Mouse (Mus musculus): ENCODE data around the gene Zfpl1. TPM values are rescaled to one million over a fixed set of nuclear protein-coding genes. Genes with fewer than 3 reads are reported as not detected.

Gene Zfpl1
- total RNA-seq, 2 experiments from 2014 or later: 6.3 to 23.5 TPM

- ATAC-seq (replicated peaks; ENCODE audit: low FRiP score, poor library complexity, severe bottlenecking): no peak
Observed at GRCm38 (mm10) chr19:6035966-6036585, 48.7 kb downstream of the Zfpl1 start.

Other genes with a start within 250 kb of the Zfpl1 start
- gene Frmd8, start 209.7 kb downstream of the Zfpl1 start, total RNA-seq (2015; ENCODE audit: low replicate concordance): 3.6 and 9.2 TPM in 2 replicates
- 4.2 and 6.0 TPM in 2 replicates for gene Frmd8, start 209.7 kb downstream of the Zfpl1 start, total RNA-seq (2017; ENCODE audit: low replicate concordance)
- 2.9 and 8.8 TPM in 2 replicates for gene Slc25a45, start 207.1 kb downstream of the Zfpl1 start, total RNA-seq (2015; ENCODE audit: low replicate concordance)
- gene Slc25a45, start 207.1 kb downstream of the Zfpl1 start, total RNA-seq (2017; ENCODE audit: low replicate concordance): 7.2 and 7.8 TPM in 2 replicates
- gene Tigd3, start 190.8 kb downstream of the Zfpl1 start, total RNA-seq (2015; ENCODE audit: low replicate concordance): 3.8 and 4.7 TPM in 2 replicates
- gene Tigd3, start 190.8 kb downstream of the Zfpl1 start, total RNA-seq (2017; ENCODE audit: low replicate concordance): 8.2 and 9.4 TPM in 2 replicates
- 25.9 and 71.7 TPM in 2 replicates for gene Dpf2, start 171.9 kb downstream of the Zfpl1 start, total RNA-seq (2015; ENCODE audit: low replicate concordance)
- 43.9 and 168 TPM in 2 replicates for gene Dpf2, start 171.9 kb downstream of the Zfpl1 start, total RNA-seq (2017; ENCODE audit: low replicate concordance)
- gene Cdc42ep2, start 160.1 kb downstream of the Zfpl1 start, total RNA-seq (2015; ENCODE audit: low replicate concordance): 0.72 TPM in 1 of 2 replicates, not detected in the other
- not detected in 2 replicates for gene Cdc42ep2, start 160.1 kb downstream of the Zfpl1 start, total RNA-seq (2017; ENCODE audit: low replicate concordance)
- gene Pola2, start 120.8 kb downstream of the Zfpl1 start, total RNA-seq (2015; ENCODE audit: low replicate concordance): 64.9 and 72.5 TPM in 2 replicates
- 55.1 and 71.9 TPM in 2 replicates for gene Pola2, start 120.8 kb downstream of the Zfpl1 start, total RNA-seq (2017; ENCODE audit: low replicate concordance)
- gene Slc22a20, start 98.8 kb downstream of the Zfpl1 start, total RNA-seq (2015; ENCODE audit: low replicate concordance): not detected in 2 replicates
- not detected in 2 replicates for gene Slc22a20, start 98.8 kb downstream of the Zfpl1 start, total RNA-seq (2017; ENCODE audit: low replicate concordance)
- gene Capn1, start 69.1 kb downstream of the Zfpl1 start, total RNA-seq (2015; ENCODE audit: low replicate concordance): 38.1 and 49.7 TPM in 2 replicates
- gene Capn1, start 69.1 kb downstream of the Zfpl1 start, total RNA-seq (2017; ENCODE audit: low replicate concordance): 63.8 and 64.3 TPM in 2 replicates
- 29.3 and 45.8 TPM in 2 replicates for gene Syvn1, start 38.4 kb downstream of the Zfpl1 start, total RNA-seq (2015; ENCODE audit: low replicate concordance)
- gene Syvn1, start 38.4 kb downstream of the Zfpl1 start, total RNA-seq (2017; ENCODE audit: low replicate concordance): 16.8 and 20.8 TPM in 2 replicates
- gene Mrpl49, start 27.2 kb downstream of the Zfpl1 start, total RNA-seq (2015; ENCODE audit: low replicate concordance): 27.2 and 31.4 TPM in 2 replicates
- 13.0 and 40.8 TPM in 2 replicates for gene Mrpl49, start 27.2 kb downstream of the Zfpl1 start, total RNA-seq (2017; ENCODE audit: low replicate concordance)
- 666 and 864 TPM in 2 replicates for gene Fau, start 27.1 kb downstream of the Zfpl1 start, total RNA-seq (2015; ENCODE audit: low replicate concordance)
- 450 and 703 TPM in 2 replicates for gene Fau, start 27.1 kb downstream of the Zfpl1 start, total RNA-seq (2017; ENCODE audit: low replicate concordance)
- gene Znhit2, start 23.8 kb downstream of the Zfpl1 start, total RNA-seq (2015; ENCODE audit: low replicate concordance): 5.9 and 7.2 TPM in 2 replicates
- gene Znhit2, start 23.8 kb downstream of the Zfpl1 start, total RNA-seq (2017; ENCODE audit: low replicate concordance): 3.0 and 5.7 TPM in 2 replicates
- gene Tm7sf2, start 16.6 kb downstream of the Zfpl1 start, total RNA-seq (2015; ENCODE audit: low replicate concordance): 14.1 TPM in 1 of 2 replicates, not detected in the other
- 1.9 TPM in 1 of 2 replicates, not detected in the other for gene Tm7sf2, start 16.6 kb downstream of the Zfpl1 start, total RNA-seq (2017; ENCODE audit: low replicate concordance)
- gene Vps51, start 7.7 kb downstream of the Zfpl1 start, total RNA-seq (2015; ENCODE audit: low replicate concordance): 17.3 and 30.2 TPM in 2 replicates
- 10.5 and 10.9 TPM in 2 replicates for gene Vps51, start 7.7 kb downstream of the Zfpl1 start, total RNA-seq (2017; ENCODE audit: low replicate concordance)
- not detected in 2 replicates for gene Tmem262, start 4.9 kb downstream of the Zfpl1 start, total RNA-seq (2015; ENCODE audit: low replicate concordance)
- not detected in 2 replicates for gene Tmem262, start 4.9 kb downstream of the Zfpl1 start, total RNA-seq (2017; ENCODE audit: low replicate concordance)
- gene Gm28374, start 2.7 kb downstream of the Zfpl1 start, total RNA-seq (2015; ENCODE audit: low replicate concordance): not detected in 2 replicates
- gene Gm28374, start 2.7 kb downstream of the Zfpl1 start, total RNA-seq (2017; ENCODE audit: low replicate concordance): not detected in 2 replicates
- 70.3 and 72.1 TPM in 2 replicates for gene Cdca5, start within 50 bp of the Zfpl1 start, total RNA-seq (2015; ENCODE audit: low replicate concordance)
- gene Cdca5, start within 50 bp of the Zfpl1 start, total RNA-seq (2017; ENCODE audit: low replicate concordance): 56.7 and 64.8 TPM in 2 replicates
- 21.4 TPM in 1 of 2 replicates, not detected in the other for gene AC131692.1, start 9.5 kb upstream of the Zfpl1 start, total RNA-seq (2015; ENCODE audit: low replicate concordance)
- gene AC131692.1, start 9.5 kb upstream of the Zfpl1 start, total RNA-seq (2017; ENCODE audit: low replicate concordance): 12.1 and 29.4 TPM in 2 replicates
- 14.7 and 15.9 TPM in 2 replicates for gene Naaladl1, start 20.8 kb upstream of the Zfpl1 start, total RNA-seq (2015; ENCODE audit: low replicate concordance)
- 6.4 and 9.8 TPM in 2 replicates for gene Naaladl1, start 20.8 kb upstream of the Zfpl1 start, total RNA-seq (2017; ENCODE audit: low replicate concordance)
- gene Sac3d1, start 33.7 kb upstream of the Zfpl1 start, total RNA-seq (2015; ENCODE audit: low replicate concordance): 2.5 and 5.9 TPM in 2 replicates
- 4.4 and 4.6 TPM in 2 replicates for gene Sac3d1, start 33.7 kb upstream of the Zfpl1 start, total RNA-seq (2017; ENCODE audit: low replicate concordance)
- 52.8 and 61.6 TPM in 2 replicates for gene Snx15, start 43.3 kb upstream of the Zfpl1 start, total RNA-seq (2015; ENCODE audit: low replicate concordance)
- gene Snx15, start 43.3 kb upstream of the Zfpl1 start, total RNA-seq (2017; ENCODE audit: low replicate concordance): 23.8 and 39.4 TPM in 2 replicates
- 2.5 and 7.1 TPM in 2 replicates for gene Batf2, start 56.0 kb upstream of the Zfpl1 start, total RNA-seq (2015; ENCODE audit: low replicate concordance)
- 1.7 TPM in 1 of 2 replicates, not detected in the other for gene Batf2, start 56.0 kb upstream of the Zfpl1 start, total RNA-seq (2017; ENCODE audit: low replicate concordance)
- 17.2 and 19.8 TPM in 2 replicates for gene Arl2, start 56.6 kb upstream of the Zfpl1 start, total RNA-seq (2015; ENCODE audit: low replicate concordance)
- gene Arl2, start 56.6 kb upstream of the Zfpl1 start, total RNA-seq (2017; ENCODE audit: low replicate concordance): 9.4 and 17.3 TPM in 2 replicates
- gene Majin, start 99.4 kb upstream of the Zfpl1 start, total RNA-seq (2015; ENCODE audit: low replicate concordance): not detected in 2 replicates
- not detected in 2 replicates for gene Majin, start 99.4 kb upstream of the Zfpl1 start, total RNA-seq (2017; ENCODE audit: low replicate concordance)
- gene Gpha2, start 141.4 kb upstream of the Zfpl1 start, total RNA-seq (2015; ENCODE audit: low replicate concordance): not detected in 2 replicates
- not detected in 2 replicates for gene Gpha2, start 141.4 kb upstream of the Zfpl1 start, total RNA-seq (2017; ENCODE audit: low replicate concordance)
- gene Ppp2r5b, start 150.9 kb upstream of the Zfpl1 start, total RNA-seq (2015; ENCODE audit: low replicate concordance): 52.6 and 79.6 TPM in 2 replicates
- 117 and 224 TPM in 2 replicates for gene Ppp2r5b, start 150.9 kb upstream of the Zfpl1 start, total RNA-seq (2017; ENCODE audit: low replicate concordance)
- 13.8 and 18.0 TPM in 2 replicates for gene Atg2a, start 156.7 kb upstream of the Zfpl1 start, total RNA-seq (2015; ENCODE audit: low replicate concordance)
- gene Atg2a, start 156.7 kb upstream of the Zfpl1 start, total RNA-seq (2017; ENCODE audit: low replicate concordance): 18.4 and 18.6 TPM in 2 replicates
- 20.1 and 23.4 TPM in 2 replicates for gene Ehd1, start 191.8 kb upstream of the Zfpl1 start, total RNA-seq (2015; ENCODE audit: low replicate concordance)
- 17.5 and 30.7 TPM in 2 replicates for gene Ehd1, start 191.8 kb upstream of the Zfpl1 start, total RNA-seq (2017; ENCODE audit: low replicate concordance)
- 0.36 TPM in 1 of 2 replicates, not detected in the other for gene Cdc42bpg, start 221.5 kb upstream of the Zfpl1 start, total RNA-seq (2015; ENCODE audit: low replicate concordance)
- gene Cdc42bpg, start 221.5 kb upstream of the Zfpl1 start, total RNA-seq (2017; ENCODE audit: low replicate concordance): 1.4 and 1.5 TPM in 2 replicates

Data from erythroid progenitor cell, adult 5-6 weeks (primary cell).